Mouse (Mus musculus) kidney, adult 8-10 months (tissue): ENCODE results near the gene Srgap3.

ENCODE experiments used
- DNase-seq, 2 experiments: peaks; one replicate each; pipeline ENCODE4 v3.0.0; 2022

Gene Srgap3

DNA sequence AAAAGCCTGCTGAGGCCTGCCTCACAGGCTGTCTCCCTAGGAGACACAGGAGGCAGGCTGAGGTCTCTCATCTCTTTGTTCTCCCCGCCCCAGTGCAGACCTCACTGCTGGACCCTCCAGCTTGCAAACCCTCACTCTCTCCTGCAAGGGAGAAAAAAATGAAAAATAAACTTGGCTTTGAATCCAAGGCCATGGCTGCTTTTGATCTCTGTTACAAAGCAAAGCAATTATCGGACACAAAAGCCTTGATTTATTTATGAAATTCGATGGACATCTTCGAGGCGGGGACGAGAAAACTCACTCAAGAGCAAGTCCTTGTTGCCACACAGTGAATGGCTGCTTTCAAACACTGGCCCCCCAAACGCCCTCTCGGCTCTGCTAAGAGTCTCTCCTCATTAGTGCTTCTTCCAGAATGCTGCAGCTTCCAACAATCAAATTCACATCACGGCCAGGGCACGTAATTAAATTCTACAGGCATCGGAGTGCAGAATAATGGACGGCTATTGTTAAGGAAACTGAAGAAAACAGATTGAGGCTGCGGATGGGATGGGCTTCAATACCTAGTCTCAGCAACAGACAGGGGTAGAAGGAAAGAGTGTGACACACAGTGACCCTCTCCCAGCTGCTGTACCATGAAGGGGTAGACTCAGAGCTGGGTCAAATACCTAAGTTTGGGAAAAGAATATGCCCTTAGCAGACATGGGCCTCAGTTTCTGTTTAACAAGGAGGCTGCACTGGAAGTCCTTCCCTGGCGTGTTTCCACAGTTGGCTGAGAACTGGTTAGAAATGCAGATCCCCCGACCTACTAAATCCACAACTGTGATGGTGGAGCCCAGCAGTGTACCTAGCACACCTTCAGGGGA is 137.2 kb downstream of the Srgap3 start:
- no peak for DNase-seq

DNA sequence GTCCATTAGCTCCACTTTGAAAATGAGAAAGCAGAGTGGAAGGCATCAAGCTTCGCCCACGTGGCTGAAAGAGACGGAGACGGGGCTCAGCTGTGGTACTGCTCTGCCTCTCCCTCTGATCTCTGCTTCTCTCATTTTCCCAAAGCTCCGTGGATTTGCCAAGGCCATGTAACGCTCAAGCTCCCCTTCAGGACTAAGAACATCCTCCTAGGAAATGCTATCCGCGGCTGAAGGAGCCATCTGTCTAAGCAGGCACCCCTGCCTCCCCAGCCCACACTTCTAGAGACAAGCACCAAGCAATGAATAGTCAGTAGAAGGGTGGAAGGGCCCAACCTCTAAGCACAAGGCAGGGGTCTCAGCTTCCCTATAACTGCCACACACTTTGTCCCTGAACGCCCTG is 138.3 kb downstream of the Srgap3 start:
- no peak for DNase-seq

DNA sequence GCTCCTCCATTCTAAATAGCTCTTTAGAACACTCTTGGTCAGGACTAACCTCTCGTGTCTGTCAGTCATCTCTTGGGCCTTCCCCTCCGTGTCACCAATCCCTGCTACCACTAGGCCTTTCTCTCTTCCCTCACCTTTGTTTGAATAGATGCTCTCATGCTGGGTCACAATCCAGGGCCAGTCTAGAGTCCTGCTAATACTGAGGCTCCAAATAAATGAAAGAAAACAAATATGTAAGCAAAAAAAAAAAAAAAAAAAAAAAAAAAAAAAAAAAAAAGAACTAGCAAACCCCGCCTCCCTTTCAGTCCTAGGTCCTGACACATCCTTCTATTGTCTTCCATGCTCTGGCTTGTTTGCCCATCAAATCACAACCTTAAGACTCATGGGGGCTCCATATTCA is 145.1 kb downstream of the Srgap3 start:
- no peak for DNase-seq

DNA sequence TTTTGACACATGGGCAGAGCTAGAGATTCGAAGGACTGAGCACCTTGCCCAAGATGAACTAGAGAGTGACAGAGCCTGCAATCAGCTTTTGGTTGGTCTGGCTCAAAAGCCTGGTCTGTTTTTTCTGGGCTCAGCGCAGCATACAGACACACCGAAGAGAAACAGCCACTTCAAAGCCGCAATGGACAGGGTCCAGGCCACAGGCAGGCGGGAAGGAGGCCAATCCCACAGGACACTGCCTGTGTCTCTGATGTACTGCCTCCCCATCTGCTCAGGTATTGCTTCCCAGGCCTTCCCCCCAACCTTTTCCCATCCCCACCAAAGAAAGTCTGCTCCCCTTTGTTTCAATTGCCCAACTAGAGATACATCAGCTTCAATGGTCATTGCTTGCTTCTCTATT is 148.7 kb downstream of the Srgap3 start:
- DNase-seq, result no peak

DNA sequence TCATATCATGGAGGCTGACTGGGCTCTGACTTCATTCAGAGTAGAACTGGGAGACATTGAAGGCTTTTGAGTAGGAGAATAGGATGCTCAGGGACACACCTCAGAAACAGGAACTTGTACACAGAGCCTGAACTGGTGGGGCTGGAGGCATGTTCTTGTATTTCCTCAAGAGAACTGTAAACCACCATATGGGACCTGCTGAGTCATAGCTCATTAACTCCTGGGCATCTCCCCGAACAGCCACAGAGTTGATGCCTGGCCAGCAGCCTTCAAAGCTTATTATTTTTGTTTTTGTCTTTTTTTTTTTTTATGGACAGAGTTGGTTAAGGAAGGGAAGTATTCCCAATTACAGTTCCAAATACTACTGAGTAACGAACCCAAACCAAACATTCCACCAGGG is 150.5 kb downstream of the Srgap3 start:
- no peak for DNase-seq

DNA sequence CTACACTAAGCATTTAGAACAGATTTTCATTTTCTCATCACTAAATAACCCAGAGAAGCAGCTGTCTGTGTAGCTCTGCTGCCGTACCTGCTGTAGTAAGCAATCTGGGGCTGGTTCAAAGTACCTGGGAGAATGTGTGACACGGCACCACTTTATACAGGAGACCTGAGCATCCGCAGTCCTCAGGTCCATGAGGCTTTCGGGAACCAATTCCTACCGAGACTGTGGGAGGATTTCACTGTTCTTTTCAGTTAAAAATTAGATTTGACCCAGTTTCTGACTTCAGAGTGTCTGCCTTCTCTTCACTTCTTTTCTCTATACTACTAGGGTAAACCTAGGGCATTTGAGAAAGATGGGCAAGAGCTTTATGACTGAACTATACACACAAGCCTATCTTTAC is 153.2 kb downstream of the Srgap3 start:
- DNase-seq, result no peak

DNA sequence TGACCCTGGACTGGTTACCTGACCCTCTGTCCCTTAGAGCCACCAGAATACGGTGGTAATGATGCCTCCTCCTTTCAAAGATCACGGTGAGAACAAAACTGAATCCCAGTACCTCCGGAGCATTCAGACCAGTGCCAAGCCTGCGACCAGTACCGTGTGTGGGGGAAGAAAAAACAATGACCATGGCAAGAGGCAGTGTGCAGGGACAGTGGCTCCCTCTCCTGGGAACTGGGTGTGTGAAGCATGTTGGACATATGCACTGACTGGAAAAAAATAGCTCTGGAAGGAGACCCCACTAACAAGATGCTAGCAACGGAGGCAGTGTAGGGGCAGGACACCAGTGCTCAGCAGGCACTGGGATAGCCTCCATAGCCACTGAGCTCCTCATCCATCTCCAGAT is 157.2 kb downstream of the Srgap3 start:
- DNase-seq, result no peak

DNA sequence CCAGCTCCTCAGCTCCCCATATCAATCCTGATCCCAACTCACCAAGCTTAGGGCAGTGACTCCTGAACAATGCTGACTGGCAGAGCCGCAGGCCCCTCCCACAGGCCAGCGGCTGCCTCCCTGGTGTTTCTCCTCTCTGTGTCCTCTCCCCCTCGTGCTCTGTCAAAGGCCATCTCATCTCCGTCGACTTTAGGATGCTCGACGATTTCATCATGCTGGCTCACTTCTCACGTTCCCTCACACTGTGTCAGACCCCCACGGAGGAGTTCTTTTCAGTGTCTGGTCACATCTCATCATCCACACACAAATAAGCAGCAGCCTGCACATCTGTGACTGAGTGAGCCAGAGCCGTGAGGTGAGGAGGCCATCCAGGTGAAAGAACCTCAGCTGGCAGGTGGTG is 158.4 kb downstream of the Srgap3 start:
- no peak for DNase-seq

DNA sequence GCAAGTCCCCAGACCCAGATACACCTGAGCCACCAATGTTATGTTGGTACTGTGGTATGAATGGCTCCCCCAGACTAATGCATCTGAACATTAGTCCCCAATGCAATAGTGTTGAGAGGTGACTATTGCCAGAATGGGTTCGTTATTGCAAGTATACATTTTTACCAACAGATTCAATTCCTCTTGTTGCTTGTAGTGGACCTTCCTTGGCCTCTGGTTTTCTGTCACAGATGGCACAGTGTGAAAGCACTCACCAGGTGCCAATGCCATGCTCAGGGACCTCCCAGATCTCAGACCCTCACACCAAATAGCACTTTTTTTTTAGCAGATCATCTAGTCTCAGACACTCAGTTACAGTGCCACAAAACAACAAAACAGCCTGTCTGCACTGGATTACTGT is 158.9 kb downstream of the Srgap3 start:
- no peak for DNase-seq

DNA sequence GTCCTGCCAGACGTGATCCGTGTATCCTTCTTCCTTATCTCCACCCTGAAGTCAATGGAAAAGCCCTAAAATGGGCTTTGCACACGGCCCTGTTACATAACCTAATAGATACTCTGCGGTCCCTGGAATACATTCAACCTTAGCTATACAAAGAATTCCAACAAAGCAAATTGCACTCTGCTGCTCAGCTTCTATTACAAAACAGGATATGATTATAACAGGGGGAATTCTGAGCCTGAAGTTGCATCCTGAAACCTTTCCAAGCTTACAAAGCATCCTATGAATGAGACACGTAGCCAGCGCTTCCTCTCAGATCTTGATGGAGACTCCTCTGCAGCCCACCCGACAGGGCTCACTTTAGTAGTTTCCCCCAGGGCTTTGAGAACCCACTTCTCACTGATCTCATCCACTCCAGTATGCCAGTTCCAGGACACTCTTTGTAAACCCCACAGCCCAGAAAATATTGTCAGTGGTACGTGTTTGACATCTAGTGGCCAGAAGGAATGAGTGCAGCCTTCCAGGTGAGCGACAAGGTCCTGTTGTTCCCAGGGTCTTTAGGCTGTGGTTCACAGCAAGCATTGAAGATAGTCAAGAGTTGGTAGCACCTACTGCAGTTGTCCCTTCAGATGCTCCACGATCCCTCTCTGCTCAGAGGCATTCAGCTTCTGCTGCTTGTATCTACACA is 165.5 kb downstream of the Srgap3 start:
- no peak for DNase-seq

DNA sequence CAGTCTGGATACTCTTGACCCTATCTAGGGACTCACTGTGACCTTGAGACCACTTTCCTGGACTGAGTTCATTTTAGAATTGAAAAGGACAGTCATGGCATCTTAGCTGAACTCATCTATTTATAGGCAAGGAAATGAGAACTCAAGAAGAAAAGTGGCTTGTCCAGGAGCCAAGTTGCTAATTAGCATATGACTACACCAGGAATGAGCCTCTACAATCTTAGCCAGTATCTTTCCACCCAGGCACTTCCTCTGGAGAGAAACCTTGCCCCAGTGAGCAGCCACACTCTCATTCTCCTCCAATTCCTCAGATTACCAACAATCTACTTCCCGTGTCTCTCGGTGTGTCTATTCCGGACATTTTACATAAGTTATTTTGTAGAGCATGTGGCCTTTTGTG is 168.9 kb downstream of the Srgap3 start:
- peak; percentile 9 to 11 for DNase-seq

DNA sequence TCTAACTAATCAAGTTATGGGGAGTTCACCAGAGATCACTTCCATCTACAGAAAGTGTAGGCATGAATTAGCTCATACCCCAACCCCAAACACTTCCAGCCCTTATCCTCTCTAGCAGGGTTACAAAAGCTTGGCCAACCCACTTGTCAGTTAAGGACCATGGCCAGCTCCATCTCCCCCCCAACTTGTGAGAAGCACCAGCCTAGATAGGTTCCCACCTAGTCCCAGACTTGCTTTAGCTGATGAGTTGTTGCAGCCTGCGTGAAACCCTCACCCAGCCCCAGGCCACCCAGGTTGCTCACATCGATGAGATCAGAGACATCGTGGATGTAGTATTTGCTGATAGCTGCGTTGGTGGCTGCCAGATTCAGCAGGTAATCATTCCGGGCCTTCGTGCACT is 170.3 kb downstream of the Srgap3 start:
- DNase-seq, result no peak

DNA sequence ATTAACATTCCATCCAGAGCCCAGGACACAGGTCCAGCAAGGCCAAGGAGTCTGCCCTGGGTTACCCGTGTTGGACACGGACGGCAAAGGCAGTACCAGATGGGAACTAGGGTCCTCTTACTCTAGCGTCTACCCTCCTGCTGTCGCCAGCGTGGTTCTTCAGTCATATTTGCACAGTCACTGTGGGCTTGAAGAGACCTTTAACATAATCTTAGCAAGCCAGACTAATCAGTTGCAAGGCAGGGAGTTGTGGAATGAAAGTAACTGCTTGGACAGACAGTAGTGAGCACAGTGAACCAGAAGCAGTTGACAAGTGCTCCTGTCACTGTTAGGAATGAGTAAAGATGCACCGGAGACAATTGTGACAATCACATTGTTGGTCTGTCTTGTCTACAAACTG is 173.3 kb downstream of the Srgap3 start:
- DNase-seq, result no peak

DNA sequence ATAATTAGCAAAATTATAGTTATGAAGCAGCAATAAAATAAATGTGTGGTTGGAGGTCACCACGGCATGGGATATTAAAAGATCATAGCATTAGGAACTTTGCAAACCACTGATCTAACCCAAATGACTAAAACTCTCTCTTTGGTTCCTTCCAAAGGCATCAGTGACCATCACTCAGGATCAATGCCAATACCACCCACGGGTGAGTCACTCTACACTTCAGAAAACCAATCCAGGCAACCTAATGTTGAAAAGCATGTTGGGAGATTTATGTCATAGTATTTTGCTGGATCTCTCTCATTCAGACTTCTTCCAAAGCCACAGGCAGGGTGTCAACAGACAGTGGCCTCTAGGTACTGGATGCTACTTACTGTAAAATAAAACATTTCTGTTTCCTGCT is 176.1 kb downstream of the Srgap3 start:
- no peak for DNase-seq

DNA sequence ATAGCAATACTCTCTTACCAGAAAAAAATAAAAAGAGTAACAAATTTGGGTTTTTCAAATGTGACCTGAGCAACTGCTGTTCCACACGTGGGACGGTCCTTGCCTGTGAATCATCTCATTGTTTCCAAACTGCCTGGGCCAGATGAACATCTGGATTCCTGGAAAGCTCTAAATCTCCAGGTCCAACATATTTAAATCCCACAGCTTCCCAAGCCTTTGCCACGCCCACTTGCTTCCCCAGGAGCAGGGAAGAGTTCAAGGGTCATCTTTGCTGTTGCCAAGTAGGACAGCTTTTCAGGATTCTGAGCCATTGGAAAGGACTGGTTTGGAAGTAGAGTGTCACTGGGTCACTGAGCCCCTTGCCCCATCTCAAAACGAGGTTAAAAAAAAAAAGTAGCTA is 188.5 kb downstream of the Srgap3 start:
- DNase-seq, result peak; percentile 39 to 58

DNA sequence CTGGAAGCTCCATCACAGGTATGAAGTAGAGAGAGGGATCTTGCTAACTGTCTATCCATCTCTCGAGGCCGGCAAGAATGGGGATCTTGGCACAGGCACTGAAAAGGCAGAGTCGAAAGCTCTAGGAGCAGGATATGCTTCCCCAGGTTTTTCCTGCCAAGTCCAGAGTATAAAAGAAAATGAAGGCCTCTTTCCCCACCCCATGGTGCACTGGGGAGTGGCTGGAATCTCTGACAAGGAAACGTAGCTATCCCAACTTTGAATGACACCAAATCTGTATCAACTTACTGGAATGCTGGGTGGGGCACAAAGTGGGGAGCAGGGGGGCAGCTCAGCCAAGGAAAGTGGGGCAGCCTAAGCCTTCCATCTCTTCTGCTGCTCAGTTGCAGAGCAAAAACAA is 190.2 kb downstream of the Srgap3 start:
- no peak for DNase-seq

DNA sequence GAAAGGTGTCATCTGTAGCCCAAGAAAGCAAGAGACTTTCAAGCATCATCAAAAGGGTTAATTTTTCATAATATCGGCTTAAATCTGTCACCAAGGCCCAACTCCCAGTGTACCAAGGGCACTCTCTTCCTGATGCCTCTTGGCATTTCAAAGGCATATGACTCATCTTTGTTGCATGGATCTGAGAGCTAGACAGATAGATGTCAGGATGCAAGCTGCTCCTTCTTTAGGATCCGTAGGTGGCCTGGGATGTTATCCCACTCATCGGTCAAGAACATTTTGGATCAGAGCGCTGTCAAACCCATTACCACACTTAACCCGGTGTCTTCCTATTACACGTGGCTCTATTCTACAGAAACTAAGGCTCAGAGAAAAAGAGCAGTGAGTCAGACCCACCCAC is 192.1 kb downstream of the Srgap3 start:
- DNase-seq, result no peak

DNA sequence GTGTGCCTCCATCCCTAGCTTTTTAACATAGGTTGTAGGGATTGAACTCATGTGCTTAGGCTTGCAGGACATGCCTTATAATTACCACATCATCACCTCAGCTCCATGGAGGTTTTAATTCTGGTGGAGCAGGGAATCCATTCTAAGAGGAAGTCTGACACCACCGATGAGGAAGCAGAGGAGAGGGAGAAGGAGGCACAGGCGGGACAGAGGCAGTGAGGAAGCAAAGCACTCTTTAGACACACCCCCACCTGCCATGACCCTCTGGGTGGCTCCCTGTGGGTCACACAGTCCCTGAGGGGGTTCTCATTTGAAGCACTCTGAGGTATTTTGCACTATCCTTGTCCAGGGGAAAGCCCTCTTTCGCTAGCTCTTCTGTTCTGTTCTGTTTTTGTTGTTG is 194.5 kb downstream of the Srgap3 start:
- no peak for DNase-seq

DNA sequence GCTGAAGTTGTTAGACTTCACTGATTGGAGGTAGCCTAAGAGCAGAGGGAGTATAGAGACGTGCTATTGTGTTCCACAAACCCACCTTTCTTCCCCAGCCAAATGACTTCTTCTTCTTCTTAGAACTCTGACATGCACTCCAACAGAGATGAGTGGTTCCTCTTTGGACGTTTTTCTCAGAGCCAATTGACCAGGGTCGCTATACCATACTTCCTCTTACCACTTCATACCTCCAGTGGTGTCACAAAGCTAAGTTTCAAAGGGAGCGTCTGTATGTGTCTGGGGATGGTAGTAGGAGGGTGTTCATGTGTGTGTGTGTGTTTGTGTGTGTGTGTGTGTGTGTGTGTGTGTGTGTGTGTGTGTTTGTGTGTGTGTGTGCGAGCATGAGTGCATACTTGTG is 195.1 kb downstream of the Srgap3 start:
- no peak for DNase-seq

DNA sequence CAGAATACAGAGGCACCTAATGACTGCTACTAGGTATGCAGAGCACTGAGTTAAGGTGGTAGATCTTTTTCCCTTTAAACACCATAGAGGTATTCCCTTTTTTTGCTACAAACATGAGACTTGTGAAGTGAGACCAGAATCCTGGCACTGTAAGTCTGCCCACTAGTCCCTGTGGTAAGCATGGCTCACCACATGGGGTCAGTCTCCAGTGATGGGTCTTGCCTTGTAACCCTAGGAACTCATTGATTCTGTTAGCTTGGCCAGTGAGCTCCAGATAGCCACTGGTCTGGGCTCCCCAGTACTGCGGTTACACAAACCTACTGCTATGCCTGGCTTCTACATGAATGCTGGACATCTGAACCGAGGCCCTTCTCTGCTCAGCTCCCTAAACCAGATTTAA is 204.8 kb downstream of the Srgap3 start:
- DNase-seq, result no peak

DNA sequence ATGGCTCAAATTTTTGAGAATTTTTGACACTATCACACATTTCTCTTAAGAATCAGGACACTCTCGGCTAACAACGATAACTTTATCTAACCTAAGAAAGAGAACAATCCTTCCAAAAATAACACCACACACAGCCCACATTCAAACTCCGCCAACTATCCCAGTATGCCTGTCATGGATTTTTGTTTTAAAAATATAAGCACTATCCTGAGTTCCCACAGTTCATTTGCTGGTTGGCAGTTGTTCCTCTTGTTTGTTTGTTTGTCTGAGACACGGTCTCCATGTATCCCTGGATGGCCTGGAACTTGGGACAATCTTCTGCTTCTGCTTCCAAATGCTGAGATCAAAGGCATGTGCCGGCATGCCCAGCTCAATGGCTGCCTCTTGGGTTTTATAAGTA is 205.3 kb downstream of the Srgap3 start:
- DNase-seq, result no peak

DNA sequence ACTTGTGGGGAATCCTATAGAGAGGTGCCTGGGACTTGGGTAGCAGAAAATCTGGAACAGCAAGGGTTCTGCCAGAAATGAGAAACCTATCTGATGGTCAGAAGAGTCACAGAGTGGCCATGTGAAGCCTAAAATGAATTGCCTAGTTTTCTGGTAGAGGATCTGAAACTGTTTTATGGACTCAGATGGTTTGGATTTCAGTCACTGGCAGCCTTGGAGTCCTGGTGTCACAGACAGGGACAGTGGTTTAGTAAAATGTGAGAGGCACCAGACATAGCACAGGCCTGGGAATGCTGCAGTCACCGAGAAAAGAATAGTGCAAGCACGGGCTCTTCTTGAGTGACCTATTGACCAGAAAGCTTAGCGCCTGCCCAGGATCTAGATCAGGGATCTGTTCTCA is 207.4 kb downstream of the Srgap3 start:
- no peak for DNase-seq

DNA sequence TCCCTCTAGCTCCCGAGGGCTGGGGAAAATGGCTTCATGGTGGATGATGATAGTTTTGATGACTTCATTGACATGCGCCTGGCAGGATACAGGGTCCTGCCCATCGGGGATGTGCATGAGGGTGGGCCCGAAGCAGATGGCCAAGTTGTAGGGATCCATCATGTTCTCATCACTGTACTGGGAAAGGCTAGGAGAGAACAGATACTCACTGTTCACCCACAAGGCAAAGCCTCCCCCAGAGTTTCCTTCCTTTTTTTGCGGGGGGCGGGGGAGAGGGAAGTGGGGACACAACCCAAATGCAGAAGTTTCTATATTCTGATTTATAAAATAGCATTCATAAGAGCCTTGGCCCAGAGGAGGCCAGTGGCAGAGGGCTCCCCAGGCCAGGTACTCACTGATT is 208.1 kb downstream of the Srgap3 start:
- DNase-seq, result no peak

DNA sequence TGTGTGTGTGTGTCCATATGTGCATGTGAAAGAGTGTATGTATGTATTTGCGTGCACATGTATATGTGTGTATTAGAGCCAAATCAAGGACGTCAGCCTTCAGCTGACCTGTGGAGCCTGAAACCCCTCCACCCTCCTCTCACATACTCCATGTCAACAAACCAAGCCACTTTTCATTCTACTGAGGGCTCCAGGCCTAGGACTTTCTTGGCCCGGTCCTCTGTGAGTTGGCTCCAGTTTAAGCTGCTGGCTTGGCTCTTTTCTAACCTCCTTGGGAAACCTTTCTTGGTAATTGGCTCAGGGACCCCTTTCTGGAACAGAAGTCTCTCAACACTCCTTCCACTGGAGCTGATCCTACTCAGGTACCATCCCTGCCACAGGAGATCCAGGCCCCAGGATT is 210.6 kb downstream of the Srgap3 start:
- DNase-seq, result no peak

DNA sequence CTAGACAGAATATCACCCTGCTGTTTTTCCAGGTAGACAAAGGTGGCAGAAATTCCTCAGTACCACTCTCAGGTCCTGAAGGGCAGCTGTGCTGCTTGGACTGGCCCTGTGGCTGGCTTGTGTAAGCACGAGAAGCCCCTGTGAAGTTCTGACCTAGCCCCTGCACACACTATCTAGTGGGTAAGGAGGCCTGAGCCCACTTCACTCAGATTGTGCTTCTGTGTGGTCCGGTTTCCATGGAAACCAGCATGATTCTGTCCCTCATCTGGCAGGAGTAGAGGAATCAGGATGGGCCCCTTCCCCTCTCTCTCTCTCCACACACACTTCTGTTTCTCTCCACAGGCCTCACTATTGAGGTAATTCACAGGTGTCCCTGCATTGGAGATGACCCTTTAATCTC is 212.0 kb downstream of the Srgap3 start:
- no peak for DNase-seq
